Mouse (Mus musculus) ES-E14 (cell line): ENCODE data around the gene Zfp341. TPM values are rescaled to one million over a fixed set of nuclear protein-coding genes. Genes with fewer than 3 reads are reported as not detected.

ENCODE experiments used
- DNase-seq: peaks from one replicate; pipeline ENCODE4 v3.0.0-alpha.2; 2013; ENCODE audit warnings: low read depth, low spot score
- H3K27ac ChIP-seq: 2 replicates; pipeline ENCODE4 v1.5.1; 2012; ENCODE audit warnings: low read depth, mild to moderate bottlenecking, low read length, moderate library complexity, mixed read lengths; ENCODE audit not compliant: poor library complexity, insufficient read depth, severe bottlenecking
- H3K36me3 ChIP-seq: 2 replicates; pipeline ENCODE4 v1.6.1; 2012; ENCODE audit warnings: mild to moderate bottlenecking, low read length, moderate library complexity, mixed read lengths; ENCODE audit not compliant: control insufficient read depth, poor library complexity, insufficient read depth, severe bottlenecking
- H3K4me1 ChIP-seq, 2 experiments: fragments of 150-350 bp in 1 of 2; sonication (generic) in 1 of 2; 2 replicates each; pipeline ENCODE4 v1.6.1; 2012; ENCODE audit warnings: low read length in 2 of 2, mild to moderate bottlenecking in 1 of 2, mixed read lengths in 1 of 2; ENCODE audit not compliant: control insufficient read depth in 2 of 2, insufficient read depth in 2 of 2, poor library complexity in 1 of 2
- H3K4me3 ChIP-seq, 2 experiments: fragments of 150-350 bp in 1 of 2; sonication (generic) in 1 of 2; 2 replicates each; pipeline ENCODE4 v1.5.1; 2012; ENCODE audit warnings: low read length in 2 of 2, low read depth in 1 of 2, mild to moderate bottlenecking in 1 of 2, mixed read lengths in 1 of 2; ENCODE audit not compliant: insufficient read depth in 1 of 2, poor library complexity in 1 of 2, severe bottlenecking in 1 of 2
- H3K9ac ChIP-seq: 2 replicates; pipeline ENCODE4 v1.6.1; 2012; ENCODE audit warnings: low read depth, mild to moderate bottlenecking, low read length, mixed read lengths; ENCODE audit not compliant: poor library complexity, insufficient read depth, severe bottlenecking
- H3K9me3 ChIP-seq: fragments of 150-350 bp; sonication (generic); 2 replicates; pipeline ENCODE4 v1.6.1; 2012; ENCODE audit warnings: low read depth, mild to moderate bottlenecking, low read length; ENCODE audit not compliant: control insufficient read depth, insufficient read depth
- CHD2 ChIP-seq: IDR thresholded peaks from 2 replicates; pipeline ENCODE4 v1.6.1; 2014; ENCODE audit warnings: mild to moderate bottlenecking, low read depth, low read length, inconsistent platforms
- HCFC1 ChIP-seq: IDR thresholded peaks from 2 replicates; pipeline ENCODE4 v1.6.1; 2012; ENCODE audit warnings: low read length, inconsistent platforms, borderline replicate concordance; ENCODE audit not compliant: insufficient read depth
- MAFK ChIP-seq: IDR thresholded peaks from 2 replicates; pipeline ENCODE4 v1.6.1; 2014; ENCODE audit warnings: mild to moderate bottlenecking, low read depth, low read length, inconsistent platforms; ENCODE audit not compliant: insufficient read depth
- ZC3H11A ChIP-seq: IDR thresholded peaks from 2 replicates; pipeline ENCODE4 v1.6.1; 2012; ENCODE audit warnings: low read depth, mild to moderate bottlenecking, inconsistent platforms, low read length, borderline replicate concordance
- ZNF384 ChIP-seq: IDR thresholded peaks from 2 replicates; pipeline ENCODE4 v1.6.1; 2012; ENCODE audit warnings: low read depth, low read length, inconsistent platforms
- in situ Hi-C, 2 experiments: fragments of 600-800 bp; cut with MboI; formaldehyde crosslinking; loops; one replicate each; pipeline ENCODE4 v1.15.1; 2025; ENCODE audit warnings: low sequenced_read_pairs in 2 of 2, inconsistent platforms in 1 of 2; ENCODE audit not compliant: unreplicated experiment in 2 of 2
- total RNA-seq: library from RNA; depleted of rRNA; stranded (reverse); fragments of 300-350 nt; gene quantifications from 2 replicates; pipeline ENCODE4 v1.2.3, GENCODE M21; 2012

Zfp341 gene
- total RNA-seq, 1 experiment = 3.2 TPM

DNA sequence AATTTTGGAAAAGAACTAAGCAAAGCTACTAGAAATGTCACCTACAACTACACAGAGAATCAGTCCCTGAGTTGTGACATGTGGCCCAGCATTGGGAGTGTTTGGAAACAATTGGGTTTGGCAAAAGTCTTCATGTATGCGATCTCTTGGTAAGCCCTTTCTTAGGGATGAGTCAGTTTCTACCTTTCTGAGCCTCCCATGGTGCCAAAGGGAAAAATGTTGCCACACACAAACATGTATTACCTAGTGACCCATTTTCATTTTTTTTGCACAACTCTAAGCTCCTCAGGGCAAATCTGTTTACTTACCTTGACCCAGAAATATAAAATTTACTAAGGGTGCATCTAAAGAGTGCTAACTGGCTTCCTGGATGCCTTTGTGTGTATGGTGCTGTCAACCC lies 6.1 kb upstream of the Zfp341 start:
- H3K4me3 ChIP-seq = no peak overlapping the region
- H3K9me3 ChIP-seq = no peaks in the 10 kb centered on the region
- DNase-seq = no peak
- in situ Hi-C loops = no loop called here
- H3K9ac ChIP-seq = no peak overlapping the region
- H3K36me3 ChIP-seq = no peaks in the 10 kb centered on the region
- H3K4me1 ChIP-seq = peaks cover 2 to 3% of the 10 kb centered on the region in 2 experiments; a peak in 2 of 4 replicates
- no peak for TF ChIP-seq CHD2
- no peak for TF ChIP-seq ZNF384
- TF ChIP-seq ZC3H11A = no peak
- no peak for TF ChIP-seq HCFC1
- no peak for TF ChIP-seq MAFK
- H3K27ac ChIP-seq = no peak overlapping the region

DNA sequence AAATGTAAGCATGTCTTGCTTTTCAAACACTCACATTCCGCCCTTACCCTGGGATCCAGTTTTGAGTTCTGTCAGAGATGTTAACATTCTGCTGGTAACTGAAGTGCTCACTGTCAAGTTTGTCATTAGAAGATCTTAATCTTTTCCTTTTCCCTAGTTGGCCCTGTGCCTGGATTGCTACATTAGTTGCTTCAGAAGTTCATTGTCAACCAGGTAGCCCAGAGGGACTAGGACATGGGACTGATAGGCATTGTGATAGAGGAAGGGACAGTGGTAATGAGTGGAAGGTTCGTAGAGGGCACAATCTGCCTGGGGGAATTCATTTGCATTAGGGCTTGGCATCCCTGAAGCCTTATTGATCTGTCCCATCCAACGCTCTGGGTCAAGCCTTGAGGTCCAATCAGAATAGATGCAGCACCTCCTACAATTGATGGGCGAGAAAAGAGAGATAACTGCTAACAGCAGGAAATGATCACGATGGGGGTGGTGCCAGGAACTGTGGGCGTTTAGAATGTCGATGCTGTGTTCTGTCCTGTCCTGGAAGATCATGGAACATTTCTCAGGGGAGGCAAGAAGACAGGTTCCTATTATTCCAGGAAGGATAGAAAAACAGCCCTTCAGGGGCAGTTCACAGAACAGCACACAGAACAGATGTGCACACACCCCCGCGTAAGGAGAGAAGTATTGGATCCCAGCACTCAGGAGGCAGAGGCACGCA lies 3.9 kb upstream of the Zfp341 start:
- Histone ChIP-seq H3K4me3 (no peak overlapping the region), H3K27ac (no peak overlapping the region), H3K9ac (no peak overlapping the region), H3K4me1 (peaks cover 2% of the 10 kb centered on the region in 2 experiments; a peak in 3 of 4 replicates), H3K36me3 (no peaks in the 10 kb centered on the region), H3K9me3 (no peaks in the 10 kb centered on the region)
- TF ChIP-seq HCFC1 = no peak
- TF ChIP-seq ZNF384 = no peak
- TF ChIP-seq CHD2 = no peak
- no peak for DNase-seq
- in situ Hi-C loops = no loop called here

DNA sequence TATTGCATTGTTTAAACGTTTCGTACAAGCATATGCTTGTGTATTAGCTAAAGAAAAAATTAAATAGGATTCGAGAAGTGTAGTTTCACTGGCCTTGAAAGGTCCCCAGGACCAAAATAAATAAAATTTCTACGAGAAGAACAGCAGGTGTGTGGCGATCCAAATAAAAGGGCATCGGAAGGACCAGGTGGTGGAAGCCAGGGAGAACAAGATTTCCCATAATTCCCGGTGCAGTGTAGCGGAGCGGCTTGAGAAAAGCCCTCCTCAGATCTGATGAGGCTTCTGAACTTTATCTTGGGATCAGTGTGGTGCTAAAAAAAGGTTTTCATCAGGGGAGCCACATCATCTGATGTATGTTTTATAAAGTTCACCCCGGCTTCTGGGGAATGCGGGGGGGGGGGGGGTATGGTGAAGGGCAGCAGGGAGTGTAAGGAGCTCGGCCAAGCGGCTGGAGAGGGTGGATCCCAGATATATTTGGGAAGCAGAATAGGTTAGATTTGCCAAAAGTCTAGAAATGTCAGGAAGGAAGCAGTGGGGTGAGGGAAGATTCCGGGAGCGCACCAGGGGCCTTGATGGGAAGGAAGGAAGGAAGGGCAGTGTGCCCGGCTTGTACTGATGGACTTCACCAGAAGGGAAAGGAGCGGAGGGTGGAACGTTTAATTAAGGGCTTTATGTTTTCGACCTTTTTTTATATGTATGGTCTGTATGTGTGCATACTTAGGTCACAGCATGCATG lies 1.9 kb downstream of the Zfp341 start:
- H3K9me3 ChIP-seq = no peaks in the 10 kb centered on the region
- H3K36me3 ChIP-seq = no peaks in the 10 kb centered on the region
- no peak overlapping the region for H3K27ac ChIP-seq
- TF ChIP-seq CHD2 = no peak
- TF ChIP-seq HCFC1 = no peak
- no peak for TF ChIP-seq ZNF384
- TF ChIP-seq ZC3H11A = no peak
- TF ChIP-seq MAFK = no peak
- in situ Hi-C loops = no loop called here
- H3K4me1 ChIP-seq = peaks cover 5 to 6% of the 10 kb centered on the region in 2 experiments; a peak in 3 of 4 replicates
- H3K9ac ChIP-seq = peak overlapping the region; percentile 56
- peak overlapping the region; percentile 27 to 72; a peak in 3 of 4 replicates for H3K4me3 ChIP-seq
- DNase-seq = no peak

DNA sequence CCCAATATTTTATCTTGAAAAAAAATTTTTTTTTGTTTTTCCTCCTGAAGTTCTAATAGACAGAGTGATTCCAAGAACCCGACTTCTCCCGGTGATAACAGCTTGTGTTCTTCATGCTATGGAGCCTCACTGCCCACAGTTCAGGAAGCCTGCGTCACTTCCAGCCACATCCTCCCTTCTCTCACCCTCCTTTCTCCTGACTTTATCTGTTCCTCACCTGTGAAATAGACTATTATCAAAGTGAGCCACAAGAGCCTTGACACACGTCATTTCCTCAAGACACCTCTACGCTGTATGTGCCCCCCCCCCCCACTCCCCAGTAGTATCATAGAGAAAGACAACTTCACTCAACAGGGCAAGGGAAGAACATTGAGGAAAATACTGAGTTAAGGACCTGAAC lies 2.6 kb downstream of the Zfp341 start:
- no peak for DNase-seq

More for the DNA sequence above, 2.6 kb downstream of the Zfp341 start:
- no peak overlapping the region for H3K9ac ChIP-seq
- H3K27ac ChIP-seq = no peak overlapping the region
- no peaks in the 10 kb centered on the region for H3K9me3 ChIP-seq
- peaks cover 5 to 6% of the 10 kb centered on the region in 2 experiments; a peak in 3 of 4 replicates for H3K4me1 ChIP-seq
- TF ChIP-seq ZNF384 (no peak), HCFC1 (no peak)
- H3K36me3 ChIP-seq = no peaks in the 10 kb centered on the region
- H3K4me3 ChIP-seq = no peak overlapping the region
- in situ Hi-C loops = no loop called here
